Mouse (Mus musculus): Measurements from ENCODE around the gene Gpatch4.

- TF ChIP-seq EP300 (IDR thresholded peaks at IDR 0.05) (no peak), CTCF (IDR thresholded peaks at IDR 0.05) (no peak)
Measured at GRCm38 (mm10) chr3:88082224-88082618, 39.3 kb downstream of the Gpatch4 start.

All from lung, postnatal 0 days (tissue).